Mouse (Mus musculus) right cerebral cortex, postnatal 4 days (tissue): Measurements from ENCODE around the gene Diablo.
A peak's percentile ranks its signal among the peaks of the same experiment; 100 is the strongest.
"Not testable (repeated sequence)": the region's sequence is repeated elsewhere in the genome, so short reads cannot be mapped to it uniquely, and the experiment has no call there.

Experiments used
- DNase-seq: peaks from one replicate; pipeline ENCODE4 v3.0.0-alpha.2; 2022

The Diablo gene

GRCm38 (mm10) chr5:123523692-123524392 is at the start of gene Diablo:
TSS of gene Diablo (minus strand) at chr5:123524176.
- peak; percentile 97 for DNase-seq

GRCm38 (mm10) chr5:123573362-123573761 is 49.4 kb upstream of the Diablo start:
- no peak for DNase-seq

- peak; percentile 99 for DNase-seq
Observed at GRCm38 (mm10) chr5:123572357-123573186, 48.6 kb upstream of the Diablo start, which contains the start of gene Vps33a. TSS of gene Vps33a (minus strand) at chr5:123573038.

- no peak for DNase-seq
Observed at GRCm38 (mm10) chr5:123561128-123561527, 37.2 kb upstream of the Diablo start.

- DNase-seq = no peak
Observed at GRCm38 (mm10) chr5:123559588-123559987, 35.6 kb upstream of the Diablo start.

GRCm38 (mm10) chr5:123556451-123556850 is 32.5 kb upstream of the Diablo start:
- DNase-seq = peak; percentile 62

- DNase-seq = no peak
Observed at GRCm38 (mm10) chr5:123555693-123556092, 31.7 kb upstream of the Diablo start.

- no peak for DNase-seq
Observed at GRCm38 (mm10) chr5:123533801-123534200, 9.8 kb upstream of the Diablo start.

GRCm38 (mm10) chr5:123530056-123530455 is 6.1 kb upstream of the Diablo start:
- DNase-seq = no peak

GRCm38 (mm10) chr5:123528641-123529040 is 4.7 kb upstream of the Diablo start:
- DNase-seq = no peak

- DNase-seq = no peak
Observed at GRCm38 (mm10) chr5:123525916-123526495, 2.0 kb upstream of the Diablo start.

GRCm38 (mm10) chr5:123525281-123525680 is 1.3 kb upstream of the Diablo start, which contains the start of gene Gm49027:
TSS of gene Gm49027 (minus strand) at chr5:123525488.
- no peak for DNase-seq

GRCm38 (mm10) chr5:123524393-123524750 is 396 bp upstream of the Diablo start:
- DNase-seq = no peak

GRCm38 (mm10) chr5:123522166-123522565 is 1.8 kb downstream of the Diablo start:
- no peak for DNase-seq

- DNase-seq = no peak
Observed at GRCm38 (mm10) chr5:123521621-123522020, 2.4 kb downstream of the Diablo start.

- DNase-seq = no peak
Observed at GRCm38 (mm10) chr5:123520666-123521065, 3.3 kb downstream of the Diablo start.

GRCm38 (mm10) chr5:123514871-123515270 is 9.1 kb downstream of the Diablo start:
- no peak for DNase-seq

- DNase-seq = no peak
Observed at GRCm38 (mm10) chr5:123512102-123512501, 11.9 kb downstream of the Diablo start.

GRCm38 (mm10) chr5:123511426-123511825 is 12.6 kb downstream of the Diablo start:
- DNase-seq = not testable (repeated sequence)

GRCm38 (mm10) chr5:123510160-123510559 is 13.8 kb downstream of the Diablo start, which contains the start of gene B3gnt4:
TSS of gene B3gnt4 (plus strand) at chr5:123510460.
- no peak for DNase-seq

GRCm38 (mm10) chr5:123508921-123509320 is 15.1 kb downstream of the Diablo start:
- DNase-seq = no peak

- DNase-seq = peak; percentile 93
Observed at GRCm38 (mm10) chr5:123507936-123508723, 15.8 kb downstream of the Diablo start.

GRCm38 (mm10) chr5:123501973-123502372 is 22.0 kb downstream of the Diablo start:
- no peak for DNase-seq
